Mouse (Mus musculus): ENCODE data around the gene Plekhg2. TPM values are rescaled to one million over a fixed set of nuclear protein-coding genes. Genes with fewer than 3 reads are reported as not detected.

The Plekhg2 gene
- polyA plus RNA-seq, 1 experiment from 2014 or later, result 70.7 TPM

DNA sequence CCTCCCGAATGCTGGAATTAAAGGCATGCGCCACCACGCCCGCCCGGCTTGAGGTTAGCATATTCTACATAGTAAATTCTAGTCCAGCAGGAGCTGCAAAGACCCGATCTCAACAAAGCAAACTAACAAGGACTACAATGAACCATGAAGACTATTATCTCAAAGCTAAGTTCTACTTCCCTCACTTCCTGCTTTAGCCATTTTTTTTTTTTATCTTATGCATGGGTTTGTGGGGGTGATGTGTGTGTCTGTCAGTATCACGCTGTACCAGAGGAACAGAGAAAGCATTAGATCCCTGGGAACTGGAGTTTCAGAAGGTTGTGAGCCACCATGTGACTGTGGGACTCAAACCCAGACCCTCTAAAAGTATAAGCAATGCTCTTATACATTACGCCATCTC lies 47.1 kb downstream of the Plekhg2 start:
- no peak overlapping the region for H3K4me3 ChIP-seq (ENCODE audit: low read depth, low read length)
- 96% methylated on average over 8 of the region's 8 CpGs for WGBS
- no peak overlapping the region for H3K27ac ChIP-seq (ENCODE audit: low read length)
- H3K4me2 ChIP-seq (replicated peaks; ENCODE audit: low read depth, low read length), result no peak overlapping the region
- H3K9ac ChIP-seq (replicated peaks; ENCODE audit: low read depth, low read length), result no peak overlapping the region
- no peaks in the 10 kb centered on the region for H3K9me3 ChIP-seq (ENCODE audit: control insufficient read depth, low read depth, low read length)
- peaks cover 90% of the 10 kb centered on the region for H3K36me3 ChIP-seq (ENCODE audit: control insufficient read depth, insufficient read depth, low read length)
- H3K27me3 ChIP-seq (ENCODE audit: control insufficient read depth, insufficient read depth, low read length), result no peaks in the 10 kb centered on the region
- ATAC-seq (ENCODE audit: insufficient number of reproducible peaks, insufficient read depth, low FRiP score, low read depth), result no peak
- no peaks in the 10 kb centered on the region for H3K4me1 ChIP-seq (ENCODE audit: control insufficient read depth, insufficient read depth, low read length)

- no peak overlapping the region for H3K4me3 ChIP-seq (ENCODE audit: low read depth, low read length)
- 92% methylated on average over 15 of the region's 15 CpGs for WGBS
- H3K36me3 ChIP-seq (ENCODE audit: control insufficient read depth, insufficient read depth, low read length), result peaks cover 95% of the 10 kb centered on the region
- H3K27ac ChIP-seq (ENCODE audit: low read length), result no peak overlapping the region
- no peak overlapping the region for H3K4me2 ChIP-seq (replicated peaks; ENCODE audit: low read depth, low read length)
- H3K9me3 ChIP-seq (ENCODE audit: control insufficient read depth, low read depth, low read length), result no peaks in the 10 kb centered on the region
- no peak overlapping the region for H3K9ac ChIP-seq (replicated peaks; ENCODE audit: low read depth, low read length)
- H3K27me3 ChIP-seq (ENCODE audit: control insufficient read depth, insufficient read depth, low read length), result no peaks in the 10 kb centered on the region
- no peak for ATAC-seq (ENCODE audit: insufficient number of reproducible peaks, insufficient read depth, low FRiP score, low read depth)
- no peaks in the 10 kb centered on the region for H3K4me1 ChIP-seq (ENCODE audit: control insufficient read depth, insufficient read depth, low read length)
These were observed 50.3 kb downstream of the Plekhg2 start for GRCm38 (mm10) chr7:28321974-28322720.

GRCm38 (mm10) chr7:28318714-28319113 lies 53.7 kb downstream of the Plekhg2 start:
- ATAC-seq (ENCODE audit: insufficient number of reproducible peaks, insufficient read depth, low FRiP score, low read depth), result no peak
- Histone ChIP-seq H3K9ac (replicated peaks; ENCODE audit: low read depth, low read length) (no peak overlapping the region), H3K9me3 (ENCODE audit: control insufficient read depth, low read depth, low read length) (no peaks in the 10 kb centered on the region), H3K27ac (ENCODE audit: low read length) (no peak overlapping the region), H3K4me3 (ENCODE audit: low read depth, low read length) (no peak overlapping the region), H3K4me1 (ENCODE audit: control insufficient read depth, insufficient read depth, low read length) (no peaks in the 10 kb centered on the region), H3K36me3 (ENCODE audit: control insufficient read depth, insufficient read depth, low read length) (peaks cover 95% of the 10 kb centered on the region), H3K27me3 (ENCODE audit: control insufficient read depth, insufficient read depth, low read length) (no peaks in the 10 kb centered on the region), H3K4me2 (replicated peaks; ENCODE audit: low read depth, low read length) (no peak overlapping the region)
- WGBS, result 94% methylated on average over 17 of the region's 17 CpGs

DNA sequence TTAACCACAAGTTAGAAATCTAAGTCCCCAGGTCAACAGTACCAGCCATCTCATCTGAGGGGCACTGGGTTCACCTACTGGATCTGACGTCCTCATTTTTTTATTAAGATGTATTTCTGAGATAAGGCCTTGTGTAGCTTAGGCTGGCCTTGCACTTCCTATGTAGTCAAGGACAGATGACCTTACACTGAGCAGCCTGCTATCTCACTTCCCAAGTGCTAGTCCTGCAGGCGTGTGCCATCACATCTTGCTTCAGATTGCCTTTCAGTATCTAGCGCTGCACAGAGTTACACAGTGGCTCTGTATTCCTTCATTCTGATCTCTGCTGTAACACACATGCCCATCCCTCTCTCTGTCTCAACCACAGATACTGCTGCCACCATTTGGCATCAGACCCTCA lies 54.4 kb downstream of the Plekhg2 start:
- Histone ChIP-seq H3K36me3 (ENCODE audit: control insufficient read depth, insufficient read depth, low read length) (peaks cover 88% of the 10 kb centered on the region), H3K27me3 (ENCODE audit: control insufficient read depth, insufficient read depth, low read length) (no peaks in the 10 kb centered on the region), H3K27ac (ENCODE audit: low read length) (no peak overlapping the region), H3K9ac (replicated peaks; ENCODE audit: low read depth, low read length) (no peak overlapping the region), H3K4me2 (replicated peaks; ENCODE audit: low read depth, low read length) (no peak overlapping the region), H3K4me3 (ENCODE audit: low read depth, low read length) (no peak overlapping the region), H3K4me1 (ENCODE audit: control insufficient read depth, insufficient read depth, low read length) (no peaks in the 10 kb centered on the region), H3K9me3 (ENCODE audit: control insufficient read depth, low read depth, low read length) (no peaks in the 10 kb centered on the region)
- WGBS, result 89% methylated on average over 3 of the region's 3 CpGs
- ATAC-seq (ENCODE audit: insufficient number of reproducible peaks, insufficient read depth, low FRiP score, low read depth), result no peak

- Histone ChIP-seq H3K4me1 (ENCODE audit: control insufficient read depth, insufficient read depth, low read length) (peaks cover 8% of the 10 kb centered on the region; the same call in 1 of the 2 replicates), H3K27ac (ENCODE audit: low read length) (peak within 1 kb of the TSS; percentile 48), H3K4me3 (ENCODE audit: low read depth, low read length) (peak within 1 kb of the TSS; percentile 98), H3K27me3 (ENCODE audit: control insufficient read depth, insufficient read depth, low read length) (no peaks in the 10 kb centered on the region), H3K9me3 (ENCODE audit: control insufficient read depth, low read depth, low read length) (no peaks in the 10 kb centered on the region), H3K36me3 (ENCODE audit: control insufficient read depth, insufficient read depth, low read length) (peaks cover 59% of the 10 kb centered on the region), H3K4me2 (replicated peaks; ENCODE audit: low read depth, low read length) (peak within 1 kb of the TSS; percentile 85), H3K9ac (replicated peaks; ENCODE audit: low read depth, low read length) (peak within 1 kb of the TSS; percentile 90)
- ATAC-seq (ENCODE audit: insufficient number of reproducible peaks, insufficient read depth, low FRiP score, low read depth), result peak; percentile 96
- WGBS, result under 1% methylated on average over 39 of the region's 45 CpGs
These were observed 60.4 kb downstream of the Plekhg2 start, which contains the start of gene Timm50 for GRCm38 (mm10) chr7:28311926-28312543. Timm50 (minus strand) TSS chr7:28312072.

- Histone ChIP-seq H3K9me3 (ENCODE audit: control insufficient read depth, low read depth, low read length) (no peaks in the 10 kb centered on the region), H3K36me3 (ENCODE audit: control insufficient read depth, insufficient read depth, low read length) (peaks cover 59% of the 10 kb centered on the region), H3K4me1 (ENCODE audit: control insufficient read depth, insufficient read depth, low read length) (peaks cover 8% of the 10 kb centered on the region; the same call in 1 of the 2 replicates), H3K9ac (replicated peaks; ENCODE audit: low read depth, low read length) (peak overlapping the region; percentile 90), H3K27ac (ENCODE audit: low read length) (peak overlapping the region; percentile 48), H3K4me3 (ENCODE audit: low read depth, low read length) (peak overlapping the region; percentile 98), H3K27me3 (ENCODE audit: control insufficient read depth, insufficient read depth, low read length) (no peaks in the 10 kb centered on the region), H3K4me2 (replicated peaks; ENCODE audit: low read depth, low read length) (peak overlapping the region; percentile 85)
- peak; percentile 51 for ATAC-seq (ENCODE audit: insufficient number of reproducible peaks, insufficient read depth, low FRiP score, low read depth)
- 10% methylated on average over 29 of the region's 35 CpGs for WGBS
These were observed 61.1 kb downstream of the Plekhg2 start for GRCm38 (mm10) chr7:28311151-28311925.

GRCm38 (mm10) chr7:28309737-28310136 lies 62.7 kb downstream of the Plekhg2 start:
- Histone ChIP-seq H3K9ac (replicated peaks; ENCODE audit: low read depth, low read length) (no peak overlapping the region), H3K27me3 (ENCODE audit: control insufficient read depth, insufficient read depth, low read length) (no peaks in the 10 kb centered on the region), H3K9me3 (ENCODE audit: control insufficient read depth, low read depth, low read length) (no peaks in the 10 kb centered on the region), H3K4me2 (replicated peaks; ENCODE audit: low read depth, low read length) (no peak overlapping the region), H3K36me3 (ENCODE audit: control insufficient read depth, insufficient read depth, low read length) (peaks cover 54% of the 10 kb centered on the region), H3K27ac (ENCODE audit: low read length) (no peak overlapping the region), H3K4me3 (ENCODE audit: low read depth, low read length) (no peak overlapping the region), H3K4me1 (ENCODE audit: control insufficient read depth, insufficient read depth, low read length) (peaks cover 8% of the 10 kb centered on the region; the same call in 1 of the 2 replicates)
- no peak for ATAC-seq (ENCODE audit: insufficient number of reproducible peaks, insufficient read depth, low FRiP score, low read depth)
- WGBS, result 56% methylated on average over 9 of the region's 9 CpGs
